Mouse (Mus musculus): ENCODE results near the gene Ttc9c.

The Ttc9c gene

DNA sequence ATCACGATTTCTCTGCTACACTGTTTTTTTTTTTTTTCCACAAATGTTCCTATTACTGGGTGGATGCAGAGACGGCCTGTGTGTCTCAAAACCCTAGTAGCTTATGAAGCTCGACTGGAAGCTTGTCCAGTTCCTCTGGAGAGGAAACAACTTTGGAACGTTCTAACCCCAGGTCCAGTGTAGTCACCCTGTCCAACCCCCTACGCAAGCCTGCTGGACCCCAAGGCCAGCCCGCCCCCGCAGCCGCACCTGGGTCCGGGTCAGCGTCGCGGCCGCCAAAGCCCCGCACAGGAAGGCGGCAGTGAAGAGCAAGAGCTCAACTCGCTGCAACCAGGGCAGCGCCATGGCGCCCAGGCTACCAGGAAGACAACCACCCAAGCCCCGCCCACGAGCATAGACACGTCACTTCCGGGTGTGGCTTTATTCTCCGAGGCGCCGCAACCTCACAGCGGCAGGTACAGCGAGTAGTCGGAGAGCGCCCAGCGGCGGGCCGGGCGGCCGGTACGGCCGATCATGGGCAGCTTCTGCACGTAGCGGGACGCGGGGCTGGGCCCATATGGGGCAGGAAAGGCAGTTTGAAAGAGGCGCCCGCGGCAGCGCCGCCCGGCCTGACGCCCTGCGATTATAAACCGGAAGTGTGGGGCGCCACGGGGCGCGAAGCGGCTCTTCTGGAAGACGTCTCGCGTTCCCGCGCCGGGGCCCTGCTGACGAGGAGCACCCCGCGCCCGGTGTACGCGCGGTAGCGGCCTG, 44.9 kb downstream of the Ttc9c start, which contains the start of gene Tmem179b:
Tmem179b (minus strand) TSS at position 382 of the 750 bp plus-strand sequence.
- DNase-seq (ENCODE audit: low read depth), result peak; percentile 98

DNA sequence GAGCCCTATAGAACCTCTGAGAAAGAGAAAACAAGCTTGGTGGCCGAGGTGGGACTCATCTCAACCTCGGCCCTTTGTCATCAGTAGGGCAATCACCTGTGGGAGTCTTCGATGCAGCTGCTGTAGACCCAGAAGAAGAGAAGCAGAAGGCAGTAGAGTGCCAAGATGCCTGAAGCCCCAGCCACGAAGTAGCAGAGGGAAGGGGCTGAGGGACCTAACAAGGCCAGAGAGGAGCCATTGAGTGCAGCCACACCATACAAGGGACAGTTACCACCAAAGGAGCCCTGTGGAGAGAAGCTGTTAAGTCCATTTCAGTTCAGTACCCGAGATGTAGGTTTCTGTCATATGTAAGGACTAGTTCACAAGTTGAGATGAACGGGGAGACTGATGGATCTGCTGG, 45.7 kb downstream of the Ttc9c start:
- DNase-seq (ENCODE audit: low read depth), result no peak

DNA sequence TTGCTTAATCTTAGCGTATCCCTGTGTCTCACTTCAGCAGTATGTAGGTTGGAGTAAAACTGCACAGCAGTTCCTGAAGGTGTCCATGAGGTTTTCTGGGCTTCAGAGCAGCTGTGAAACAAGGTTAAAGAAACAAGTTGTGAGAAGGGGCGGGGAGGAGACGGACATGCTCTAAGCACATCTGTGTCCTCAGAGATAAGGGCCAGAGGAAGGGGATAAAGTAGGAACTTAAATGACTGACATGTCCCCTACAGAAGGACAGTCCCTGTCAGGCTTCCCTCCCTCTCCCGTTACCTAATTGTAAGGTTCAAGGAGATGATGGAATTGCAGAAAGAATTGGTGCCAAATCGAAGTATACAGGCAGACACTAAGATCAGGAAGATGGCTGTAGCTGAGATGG, 46.1 kb downstream of the Ttc9c start:
- no peak for DNase-seq (ENCODE audit: low read depth)

DNA sequence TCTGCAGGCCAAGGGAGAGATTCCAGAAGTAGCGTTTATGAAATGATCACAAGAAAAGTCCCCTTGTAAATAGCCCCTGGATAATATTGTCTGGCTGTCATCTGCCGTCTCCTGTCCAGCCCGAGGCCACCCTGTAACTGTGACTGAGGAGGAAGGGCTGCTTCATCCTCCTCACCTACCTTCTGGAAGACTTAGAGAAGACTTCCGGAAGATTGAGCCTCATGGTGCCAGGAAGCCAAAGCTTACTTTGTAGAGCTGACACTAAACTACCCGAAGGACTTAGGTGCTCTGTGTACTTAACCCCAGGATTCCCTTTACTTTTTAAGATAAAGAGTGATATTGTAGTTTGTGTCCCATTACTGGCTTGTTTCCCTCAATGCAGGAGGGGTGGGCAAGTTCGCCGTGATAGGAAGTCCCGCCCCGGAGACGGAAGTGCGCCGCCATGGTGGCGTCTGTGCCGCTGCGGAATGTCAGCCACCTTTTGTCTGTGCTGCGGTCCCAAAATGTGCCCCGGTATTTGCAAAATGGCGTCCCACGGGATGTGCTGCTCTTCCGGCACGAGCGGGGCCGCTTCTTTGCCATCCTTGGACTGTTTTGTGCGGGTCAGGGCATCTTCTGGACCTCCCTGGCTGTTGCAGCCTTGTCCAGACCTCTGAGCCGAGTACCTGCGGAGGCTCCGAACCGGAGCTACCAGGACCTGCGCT, 48.4 kb downstream of the Ttc9c start, which contains the start of gene Tmem223:
Tmem223 (plus strand) TSS at position 430 of the 704 bp plus-strand sequence.
- peak; percentile 89 for DNase-seq (ENCODE audit: low read depth)

DNA sequence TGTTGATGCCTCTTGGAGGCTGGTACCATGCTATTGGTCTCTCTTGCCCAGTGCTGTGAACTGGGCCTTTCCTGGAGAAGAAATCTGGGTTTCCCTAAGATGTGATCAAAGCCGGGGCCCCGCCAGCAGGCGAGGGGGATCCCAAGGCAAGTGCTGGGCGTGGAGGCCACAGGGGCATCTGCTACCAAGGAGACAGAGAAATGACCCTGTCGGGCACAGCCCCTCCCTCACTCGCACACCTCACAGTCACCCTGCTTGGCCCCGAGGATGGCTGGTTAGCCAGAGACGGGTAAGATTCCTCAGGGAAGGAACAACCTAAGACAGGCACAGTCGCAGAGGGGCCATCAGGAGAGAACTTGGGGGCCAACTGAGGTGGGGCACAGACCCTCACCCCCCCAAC, 53.6 kb downstream of the Ttc9c start:
- DNase-seq (ENCODE audit: low read depth), result no peak

DNA sequence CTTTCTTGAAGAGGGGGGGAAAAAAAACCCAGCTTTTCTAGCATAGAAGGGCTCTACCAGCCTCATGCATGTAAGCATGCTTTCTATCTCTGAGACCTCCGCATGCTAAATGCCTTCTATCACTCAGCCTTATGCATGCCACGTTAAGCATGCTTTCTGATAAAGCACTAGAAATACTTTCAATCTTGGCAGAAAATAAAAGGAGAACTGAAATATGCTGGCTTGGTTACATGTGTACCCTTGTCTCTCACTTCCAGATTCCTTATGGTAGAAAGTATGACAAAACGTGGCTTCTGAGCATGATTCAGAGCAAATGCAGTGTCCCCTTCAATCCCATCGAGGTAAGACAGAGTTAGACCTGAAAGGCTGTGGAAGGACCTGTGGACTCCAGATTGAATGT, 55.9 kb downstream of the Ttc9c start:
- no peak for DNase-seq (ENCODE audit: low read depth)

DNA sequence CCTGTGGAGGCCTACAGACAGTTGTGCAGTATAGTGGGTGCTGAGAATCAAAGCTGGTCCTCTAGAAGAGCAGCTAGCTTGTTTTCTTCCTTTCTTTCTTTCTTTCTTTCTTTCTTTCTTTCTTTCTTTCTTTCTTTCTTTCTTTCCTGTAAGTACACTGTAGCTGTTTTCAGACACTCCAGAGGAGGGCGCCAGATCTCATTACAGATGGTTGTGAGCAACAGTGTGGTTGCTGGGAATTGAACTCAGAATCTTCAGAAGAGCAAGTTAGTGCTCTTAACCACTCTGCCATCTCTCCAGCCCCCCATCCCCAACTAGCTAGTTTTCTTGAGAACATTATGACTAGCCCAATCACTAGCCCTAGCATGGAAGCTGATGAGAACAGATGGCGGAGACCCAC, 58.4 kb downstream of the Ttc9c start:
- no peak for DNase-seq (ENCODE audit: low read depth)

Data from naive thymus-derived CD4-positive, alpha-beta T cell, adult 2 months (primary cell).